Mouse (Mus musculus): ENCODE measurements around the gene Cdh13. TPM values are rescaled to one million over a fixed set of nuclear protein-coding genes. Genes with fewer than 3 reads are reported as not detected.

The Cdh13 gene
- polyA plus RNA-seq, 2 experiments: 9.3 to 25.2 TPM

DNA sequence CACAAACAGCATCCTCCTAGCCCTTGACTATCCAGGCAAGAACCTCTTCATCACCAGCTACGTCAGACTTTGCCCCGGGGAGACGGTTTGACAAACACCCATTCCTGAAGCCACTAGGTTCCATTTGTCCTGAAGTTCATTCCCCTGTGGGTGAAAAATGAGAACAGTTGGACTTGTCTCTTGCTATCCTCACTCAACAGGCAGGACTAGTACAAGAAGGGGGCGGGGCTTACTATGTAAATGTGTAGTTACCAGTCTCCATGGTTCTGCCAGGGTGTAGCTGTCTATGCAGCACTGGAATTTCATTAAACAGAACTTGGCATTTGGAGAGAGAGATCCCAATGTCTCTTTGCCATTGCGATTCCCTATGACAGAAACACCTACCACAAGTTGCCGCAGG is 544.2 kb downstream of the Cdh13 start:
- H3K4me1 ChIP-seq (ENCODE audit: control insufficient read depth, insufficient read depth, low read length): no peaks in the 10 kb centered on the region
- DNase-seq (ENCODE audit: low spot score): peak; percentile 24
- H3K4me2 ChIP-seq (replicated peaks; ENCODE audit: low read depth, low read length, severe bottlenecking): no peak overlapping the region
- H3K9ac ChIP-seq (ENCODE audit: low read depth, low read length, severe bottlenecking): no peak overlapping the region
- 85% methylated on average over 6 of the region's 6 CpGs for WGBS
- H3K9me3 ChIP-seq (ENCODE audit: control insufficient read depth, low read length): no peaks in the 10 kb centered on the region
- no peak for ATAC-seq (ENCODE audit: low FRiP score, low read depth)
- no peaks in the 10 kb centered on the region for H3K27me3 ChIP-seq (ENCODE audit: control insufficient read depth, insufficient read depth, low read length)
- H3K4me3 ChIP-seq (replicated peaks; ENCODE audit: low read length): no peak overlapping the region
- no peak overlapping the region for H3K27ac ChIP-seq (replicated peaks; ENCODE audit: low read depth, low read length)
- H3K36me3 ChIP-seq (ENCODE audit: control insufficient read depth, insufficient read depth, low read length): no peaks in the 10 kb centered on the region
- TF ChIP-seq POLR2A (IDR thresholded peaks at IDR 0.05; ENCODE audit: borderline replicate concordance, extremely low read depth, insufficient read depth, insufficient read length): no peak

DNA sequence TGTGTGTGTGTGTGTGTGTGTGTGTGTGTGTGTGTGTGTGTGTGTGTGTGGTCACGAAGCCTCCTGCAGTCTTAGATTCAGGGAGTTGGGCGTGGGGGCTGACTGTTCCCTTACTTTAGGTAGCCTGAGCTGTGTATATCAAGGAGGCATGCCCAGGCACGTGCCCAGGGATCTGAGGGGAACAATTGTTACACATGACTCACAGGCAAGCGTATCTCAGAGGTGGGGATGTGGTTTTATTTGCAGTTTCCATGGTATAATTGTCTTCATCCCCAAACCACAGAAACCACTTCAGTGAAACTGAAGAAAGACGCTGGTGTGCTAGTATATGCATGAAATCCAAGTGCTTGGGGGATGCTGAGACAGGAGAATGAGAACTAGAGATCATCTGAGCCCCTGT is 546.8 kb downstream of the Cdh13 start:
- Histone ChIP-seq H3K9me3 (ENCODE audit: control insufficient read depth, low read length) (no peaks in the 10 kb centered on the region), H3K27ac (replicated peaks; ENCODE audit: low read depth, low read length) (no peak overlapping the region), H3K4me1 (ENCODE audit: control insufficient read depth, insufficient read depth, low read length) (no peaks in the 10 kb centered on the region), H3K9ac (ENCODE audit: low read depth, low read length, severe bottlenecking) (no peak overlapping the region), H3K36me3 (ENCODE audit: control insufficient read depth, insufficient read depth, low read length) (no peaks in the 10 kb centered on the region), H3K27me3 (ENCODE audit: control insufficient read depth, insufficient read depth, low read length) (no peaks in the 10 kb centered on the region), H3K4me3 (replicated peaks; ENCODE audit: low read length) (no peak overlapping the region), H3K4me2 (replicated peaks; ENCODE audit: low read depth, low read length, severe bottlenecking) (no peak overlapping the region)
- TF ChIP-seq POLR2A (IDR thresholded peaks at IDR 0.05; ENCODE audit: borderline replicate concordance, extremely low read depth, insufficient read depth, insufficient read length): no peak
- 48% methylated on average over 5 of the region's 5 CpGs for WGBS
- ATAC-seq (ENCODE audit: low FRiP score, low read depth) (no peak), DNase-seq (ENCODE audit: low spot score) (no peak)

- Histone ChIP-seq H3K9ac (ENCODE audit: low read depth, low read length, severe bottlenecking) (no peak overlapping the region), H3K9me3 (ENCODE audit: control insufficient read depth, low read length) (no peaks in the 10 kb centered on the region), H3K4me3 (replicated peaks; ENCODE audit: low read length) (no peak overlapping the region), H3K4me2 (replicated peaks; ENCODE audit: low read depth, low read length, severe bottlenecking) (no peak overlapping the region), H3K4me1 (ENCODE audit: control insufficient read depth, insufficient read depth, low read length) (no peaks in the 10 kb centered on the region), H3K36me3 (ENCODE audit: control insufficient read depth, insufficient read depth, low read length) (no peaks in the 10 kb centered on the region), H3K27me3 (ENCODE audit: control insufficient read depth, insufficient read depth, low read length) (no peaks in the 10 kb centered on the region), H3K27ac (replicated peaks; ENCODE audit: low read depth, low read length) (no peak overlapping the region)
- WGBS: 77% methylated on average over 10 of the region's 10 CpGs
- no peak for ATAC-seq (ENCODE audit: low FRiP score, low read depth)
- no peak for TF ChIP-seq POLR2A (IDR thresholded peaks at IDR 0.05; ENCODE audit: borderline replicate concordance, extremely low read depth, insufficient read depth, insufficient read length)
- no peak for DNase-seq (ENCODE audit: low spot score)
Measured at GRCm38 (mm10) chr8:118831026-118831425, 547.5 kb downstream of the Cdh13 start.

GRCm38 (mm10) chr8:118838801-118839200 is 555.3 kb downstream of the Cdh13 start:
- Histone ChIP-seq H3K4me3 (replicated peaks; ENCODE audit: low read length) (no peak overlapping the region), H3K36me3 (ENCODE audit: control insufficient read depth, insufficient read depth, low read length) (no peaks in the 10 kb centered on the region), H3K4me1 (ENCODE audit: control insufficient read depth, insufficient read depth, low read length) (no peaks in the 10 kb centered on the region), H3K27ac (replicated peaks; ENCODE audit: low read depth, low read length) (no peak overlapping the region), H3K9ac (ENCODE audit: low read depth, low read length, severe bottlenecking) (no peak overlapping the region), H3K4me2 (replicated peaks; ENCODE audit: low read depth, low read length, severe bottlenecking) (no peak overlapping the region), H3K9me3 (ENCODE audit: control insufficient read depth, low read length) (no peaks in the 10 kb centered on the region), H3K27me3 (ENCODE audit: control insufficient read depth, insufficient read depth, low read length) (no peaks in the 10 kb centered on the region)
- 92% methylated on average over 2 of the region's 2 CpGs for WGBS
- no peak for ATAC-seq (ENCODE audit: low FRiP score, low read depth)
- no peak for DNase-seq (ENCODE audit: low spot score)
- no peak for TF ChIP-seq POLR2A (IDR thresholded peaks at IDR 0.05; ENCODE audit: borderline replicate concordance, extremely low read depth, insufficient read depth, insufficient read length)

GRCm38 (mm10) chr8:118845690-118846089 is 562.2 kb downstream of the Cdh13 start:
- no peak overlapping the region for H3K4me2 ChIP-seq (replicated peaks; ENCODE audit: low read depth, low read length, severe bottlenecking)
- DNase-seq (ENCODE audit: low spot score) (no peak), ATAC-seq (ENCODE audit: low FRiP score, low read depth) (no peak)
- H3K4me1 ChIP-seq (ENCODE audit: control insufficient read depth, insufficient read depth, low read length): peaks cover 7% of the 10 kb centered on the region; the same call in 1 of the 2 replicates
- H3K27ac ChIP-seq (replicated peaks; ENCODE audit: low read depth, low read length): no peak overlapping the region
- H3K4me3 ChIP-seq (replicated peaks; ENCODE audit: low read length): no peak overlapping the region
- no peaks in the 10 kb centered on the region for H3K27me3 ChIP-seq (ENCODE audit: control insufficient read depth, insufficient read depth, low read length)
- TF ChIP-seq POLR2A (IDR thresholded peaks at IDR 0.05; ENCODE audit: borderline replicate concordance, extremely low read depth, insufficient read depth, insufficient read length): no peak
- H3K9me3 ChIP-seq (ENCODE audit: control insufficient read depth, low read length): no peaks in the 10 kb centered on the region
- H3K36me3 ChIP-seq (ENCODE audit: control insufficient read depth, insufficient read depth, low read length): no peaks in the 10 kb centered on the region
- H3K9ac ChIP-seq (ENCODE audit: low read depth, low read length, severe bottlenecking): no peak overlapping the region

DNA sequence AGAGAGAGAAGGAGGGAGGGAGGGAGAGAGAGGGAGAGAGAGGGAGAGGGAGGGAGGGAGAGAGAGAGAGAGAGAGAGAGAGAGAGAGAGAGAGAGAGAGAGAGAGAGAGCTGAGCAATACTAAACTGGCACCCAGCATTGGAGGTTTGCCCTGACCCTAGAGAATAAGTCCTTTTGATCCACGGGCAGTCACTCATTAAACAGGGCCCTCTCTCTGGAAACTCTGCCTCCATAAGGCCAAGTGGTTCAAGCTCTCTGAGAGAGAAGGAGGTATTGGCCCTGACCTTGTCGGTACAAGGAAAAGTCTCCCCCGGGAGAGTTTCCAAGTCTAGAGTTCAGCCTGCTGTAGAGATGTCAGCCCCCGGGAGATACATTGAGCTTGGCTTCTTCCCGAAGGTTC is 564.5 kb downstream of the Cdh13 start:
- Histone ChIP-seq H3K4me2 (replicated peaks; ENCODE audit: low read depth, low read length, severe bottlenecking) (no peak overlapping the region), H3K4me3 (replicated peaks; ENCODE audit: low read length) (no peak overlapping the region), H3K27me3 (ENCODE audit: control insufficient read depth, insufficient read depth, low read length) (no peaks in the 10 kb centered on the region), H3K9me3 (ENCODE audit: control insufficient read depth, low read length) (no peaks in the 10 kb centered on the region), H3K36me3 (ENCODE audit: control insufficient read depth, insufficient read depth, low read length) (no peaks in the 10 kb centered on the region), H3K4me1 (ENCODE audit: control insufficient read depth, insufficient read depth, low read length) (peaks cover 7% of the 10 kb centered on the region; the same call in 1 of the 2 replicates), H3K27ac (replicated peaks; ENCODE audit: low read depth, low read length) (no peak overlapping the region), H3K9ac (ENCODE audit: low read depth, low read length, severe bottlenecking) (no peak overlapping the region)
- TF ChIP-seq POLR2A (IDR thresholded peaks at IDR 0.05; ENCODE audit: borderline replicate concordance, extremely low read depth, insufficient read depth, insufficient read length): no peak
- 54% methylated on average over 5 of the region's 5 CpGs for WGBS
- ATAC-seq (ENCODE audit: low FRiP score, low read depth) (no peak), DNase-seq (ENCODE audit: low spot score) (no peak)

All from limb, embryonic 14.5 days (tissue).